Mouse (Mus musculus): ENCODE results near the gene Nr2f1.

DNA sequence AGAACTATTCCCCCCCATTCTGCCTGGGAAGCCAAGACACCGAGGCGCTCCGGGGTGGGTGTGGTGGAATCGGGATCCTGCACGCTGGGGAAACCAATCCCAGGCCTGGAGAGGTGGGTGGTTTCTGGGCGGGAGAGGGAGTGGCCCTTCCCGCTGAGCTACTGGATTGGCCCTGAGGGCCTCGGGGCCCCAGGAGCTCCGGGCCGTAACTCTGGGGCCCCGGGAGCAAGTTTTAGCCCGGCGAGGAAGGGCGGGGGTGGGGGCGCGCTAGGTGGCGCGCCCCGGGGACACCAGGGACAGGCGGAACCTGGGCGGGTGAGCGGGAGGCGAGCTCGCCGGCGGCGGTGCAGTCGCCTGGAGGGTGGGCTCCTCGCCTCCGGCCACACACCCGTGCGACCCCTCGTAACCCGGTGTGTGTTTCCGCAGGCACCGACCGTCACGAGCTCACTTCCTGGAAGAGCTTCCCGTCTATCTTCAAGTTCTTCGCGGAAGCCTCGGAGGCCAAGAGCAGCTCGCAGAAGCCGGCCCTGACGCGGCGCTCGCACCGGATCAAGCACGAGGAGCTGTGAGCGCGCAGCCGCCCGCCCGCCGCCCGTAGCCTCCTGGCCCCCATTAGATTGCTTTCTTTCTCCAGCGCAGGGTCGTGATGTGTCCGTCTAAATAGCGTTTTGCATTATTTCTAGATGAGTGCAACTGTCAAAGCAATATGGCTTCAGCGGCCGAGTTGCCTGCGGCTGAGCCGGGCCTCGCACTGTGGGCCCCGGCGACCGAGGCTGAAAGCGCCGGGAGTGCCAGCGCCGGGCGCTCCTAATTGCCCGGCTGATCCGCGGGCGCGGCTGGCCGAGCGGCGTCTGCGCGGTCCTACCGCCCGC lies 36.2 kb downstream of the Nr2f1 start:
- TF ChIP-seq CTCF (IDR thresholded peaks at IDR 0.05; ENCODE audit: control insufficient read depth, insufficient read depth, insufficient replicate concordance, low read depth, low read length) (no peak), POLR2A (IDR thresholded peaks at IDR 0.05; ENCODE audit: control insufficient read depth, low read depth, low read length) (no peak)

Measured in testis, adult 2 months (tissue).